Mouse (Mus musculus) heart, adult 9 months (tissue): Measurements from ENCODE around the gene Mief2.

Source experiments
- DNase-seq, 2 experiments: peaks; one replicate each; pipeline ENCODE4 v3.0.0; 2022; ENCODE audit warnings: low spot score in 2 of 2

The Mief2 gene

GRCm38 (mm10) chr11:60728260-60728761, at the start of gene Mief2:
Gene Mief2 (plus strand): TSS chr11:60728398.
- DNase-seq: peak; percentile 96

DNA sequence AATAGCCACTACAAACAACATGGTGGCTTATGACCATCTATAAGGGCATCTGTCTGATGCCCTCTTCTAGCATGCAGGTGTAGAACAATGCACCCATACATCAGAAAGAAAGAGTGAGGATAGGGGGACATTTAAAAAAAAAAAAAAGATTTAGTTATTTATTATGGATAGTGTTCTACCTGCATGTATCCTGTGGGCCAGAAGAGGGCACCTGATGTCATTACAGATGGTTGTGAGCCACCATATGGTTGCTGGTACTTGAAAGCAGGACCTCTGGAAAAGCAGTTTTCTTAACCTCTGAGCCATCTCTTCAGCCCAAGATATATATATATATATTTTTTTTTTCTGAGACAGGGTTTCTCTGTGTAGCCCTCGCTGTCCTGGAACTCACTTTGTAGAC, 32.0 kb upstream of the Mief2 start:
- no peak for DNase-seq

- DNase-seq: peak in 1 of 2 experiments; percentile 9
These were observed 30.6 kb upstream of the Mief2 start for GRCm38 (mm10) chr11:60697561-60697960.

- DNase-seq: peak; percentile 83 to 85
These were observed 29.2 kb upstream of the Mief2 start for GRCm38 (mm10) chr11:60698806-60699523.

- DNase-seq: peak; percentile 86 to 87
These were observed 28.6 kb upstream of the Mief2 start, which contains the start of gene Llgl1 for GRCm38 (mm10) chr11:60699524-60700075. Gene Llgl1 (plus strand): TSS chr11:60699723.

DNA sequence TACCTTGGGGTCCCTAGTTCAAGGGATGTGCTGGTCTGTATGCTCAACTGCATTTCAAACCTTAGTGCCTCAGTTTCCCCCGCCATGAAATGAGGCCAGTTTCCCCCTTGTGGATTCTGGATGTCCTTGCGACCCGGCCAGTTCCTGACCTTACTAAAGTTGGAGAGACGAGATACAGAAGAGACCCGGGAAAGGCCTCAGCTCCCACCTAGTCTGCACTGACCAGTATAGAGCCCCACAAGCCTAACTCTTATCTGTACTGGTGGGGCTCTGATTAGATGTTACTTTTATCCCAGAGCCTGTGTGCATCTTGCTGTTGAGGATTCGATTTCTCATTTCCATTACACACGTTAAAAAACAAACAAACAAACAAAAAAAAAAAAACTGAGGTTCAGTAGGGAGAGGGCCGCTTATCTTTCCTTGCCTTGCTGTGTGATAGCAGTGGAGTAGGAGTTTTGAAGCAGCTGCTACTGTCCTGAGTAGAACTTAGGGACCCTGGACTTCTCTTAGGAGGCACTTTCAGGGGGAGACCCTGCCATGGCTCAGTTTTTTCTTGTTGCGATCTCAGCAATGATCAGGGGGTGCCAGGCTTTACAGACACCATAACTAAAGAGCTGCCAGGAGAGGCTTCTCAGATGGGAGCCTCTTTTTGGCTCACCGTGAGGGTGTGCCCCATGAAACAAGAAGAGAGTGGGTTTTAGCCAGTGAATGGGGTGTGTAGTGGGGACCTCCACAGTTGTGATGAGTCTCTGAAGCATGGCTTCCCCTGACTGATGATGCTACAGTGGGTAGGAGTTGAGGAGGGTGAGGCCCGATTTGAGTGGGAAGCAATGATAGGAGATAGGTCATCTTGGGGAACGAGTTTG, 27.6 kb upstream of the Mief2 start:
- DNase-seq: no peak

DNA sequence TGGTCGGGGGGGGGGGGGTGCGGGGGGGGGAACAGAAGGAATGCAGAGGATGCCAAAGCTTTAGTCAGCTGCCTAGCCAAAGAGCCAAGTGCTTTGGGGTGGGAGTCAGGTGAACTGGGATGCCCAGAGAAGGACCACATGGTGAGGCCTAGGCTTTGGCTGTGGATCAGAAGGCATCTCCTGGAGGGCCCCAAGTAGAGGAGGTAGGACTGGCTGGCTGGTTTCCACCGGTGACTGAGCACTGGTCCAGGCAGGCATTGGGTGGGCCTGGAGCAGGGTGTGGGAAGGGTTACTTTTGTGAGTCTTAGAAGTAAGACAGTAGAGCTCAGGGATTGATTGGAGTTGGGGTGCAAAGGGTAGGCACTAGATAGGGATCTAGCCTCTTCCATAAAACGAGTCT, 26.6 kb upstream of the Mief2 start:
- no peak for DNase-seq

DNA sequence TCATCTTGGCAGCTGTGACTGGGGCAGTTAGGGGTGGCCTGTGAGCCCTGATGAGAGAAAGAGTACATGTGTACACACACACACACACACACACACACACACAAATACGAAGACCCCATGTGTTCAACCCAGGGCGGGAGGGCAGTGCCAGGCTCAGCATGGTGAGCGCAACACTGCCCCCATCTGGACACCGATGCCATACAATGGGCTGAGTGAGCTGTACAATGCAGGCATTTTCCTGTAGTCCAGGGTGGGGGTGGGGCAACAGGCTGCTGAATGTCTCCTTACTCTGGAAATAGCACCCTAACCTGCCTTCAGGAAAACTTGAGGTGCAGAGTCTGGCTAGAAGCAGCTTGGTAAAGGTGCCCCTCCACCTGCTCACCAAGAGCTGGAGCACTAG, 25.1 kb upstream of the Mief2 start:
- DNase-seq: no peak

GRCm38 (mm10) chr11:60704023-60704880, 23.9 kb upstream of the Mief2 start:
- DNase-seq: peak in 1 of 2 experiments; percentile 0

- no peak for DNase-seq
These were observed 22.9 kb upstream of the Mief2 start for GRCm38 (mm10) chr11:60705255-60705654.

DNA sequence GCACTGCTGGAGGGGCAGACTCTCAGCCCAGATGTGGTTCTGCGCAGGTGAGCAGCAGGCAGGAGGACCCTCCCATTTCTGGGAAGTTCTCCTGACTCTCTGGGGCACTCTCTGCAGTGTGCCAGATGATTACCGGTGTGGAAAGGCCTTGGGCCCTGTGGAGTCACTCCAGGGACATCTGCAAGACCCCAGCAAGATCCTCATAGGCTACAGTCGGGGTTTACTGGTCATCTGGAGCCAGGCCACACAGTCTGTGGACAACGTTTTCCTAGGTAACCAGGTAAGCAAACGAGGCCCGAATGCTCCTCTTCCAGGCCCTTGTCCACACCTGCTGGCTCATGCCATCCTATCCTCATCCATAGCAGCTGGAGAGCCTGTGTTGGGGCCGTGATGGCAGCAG, 22.1 kb upstream of the Mief2 start:
- no peak for DNase-seq

DNA sequence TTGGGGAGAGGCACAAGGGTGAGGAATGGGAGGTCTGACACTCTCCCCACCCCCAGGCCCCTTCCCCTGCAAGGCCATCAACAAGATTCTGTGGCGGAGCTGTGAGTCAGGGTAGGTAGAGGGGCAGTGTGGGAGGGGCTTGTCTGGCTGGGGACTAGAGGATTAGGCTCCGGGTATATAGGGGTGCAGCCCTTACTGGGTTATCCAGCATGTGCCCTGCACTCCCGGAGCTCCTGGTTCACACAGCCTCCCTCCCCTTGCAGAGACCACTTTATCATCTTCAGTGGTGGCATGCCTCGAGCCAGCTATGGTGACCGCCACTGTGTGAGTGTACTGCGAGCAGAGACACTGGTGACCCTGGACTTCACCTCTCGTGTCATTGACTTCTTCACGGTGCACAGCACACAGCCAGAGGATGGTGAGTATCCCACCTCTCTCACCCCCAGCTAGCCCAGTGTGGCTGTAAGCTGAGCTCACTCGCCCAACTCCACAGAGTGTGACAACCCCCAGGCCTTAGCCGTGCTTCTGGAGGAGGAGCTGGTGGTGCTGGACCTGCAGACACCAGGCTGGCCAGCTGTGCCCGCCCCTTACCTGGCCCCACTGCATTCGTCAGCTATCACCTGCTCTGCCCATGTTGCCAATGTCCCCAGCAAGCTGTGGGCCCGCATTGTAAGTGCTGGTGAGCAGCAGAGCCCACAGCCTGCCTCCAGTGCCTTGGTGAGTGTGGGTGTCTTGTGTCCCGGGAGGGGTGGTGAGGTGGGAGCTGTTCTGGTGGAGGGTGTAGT, 21.3 kb upstream of the Mief2 start:
- no peak for DNase-seq

GRCm38 (mm10) chr11:60707672-60708071, 20.5 kb upstream of the Mief2 start:
- DNase-seq: peak; percentile 94 to 95

- no peak for DNase-seq
These were observed 19.6 kb upstream of the Mief2 start for GRCm38 (mm10) chr11:60708631-60709030.

GRCm38 (mm10) chr11:60709481-60710465, 18.4 kb upstream of the Mief2 start:
- DNase-seq: no peak

DNA sequence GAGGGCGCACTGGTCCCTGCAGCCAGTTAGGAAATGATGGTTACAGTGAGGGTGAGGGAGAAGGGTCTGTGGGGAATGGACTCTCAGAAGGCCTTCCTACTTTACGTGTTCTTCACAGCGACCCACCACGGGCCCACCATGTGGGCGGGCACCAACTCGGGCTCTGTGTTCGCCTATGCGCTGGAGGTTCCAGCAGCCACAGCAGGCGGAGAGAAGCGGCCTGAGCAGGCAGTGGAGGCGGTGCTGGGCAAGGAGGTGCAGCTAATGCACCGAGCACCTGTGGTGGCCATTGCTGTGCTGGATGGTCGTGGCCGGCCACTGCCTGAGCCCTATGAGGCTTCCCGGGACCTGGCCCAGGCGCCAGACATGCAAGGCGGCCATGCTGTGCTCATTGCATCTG, 17.0 kb upstream of the Mief2 start:
- no peak for DNase-seq

GRCm38 (mm10) chr11:60712040-60712439, 16.2 kb upstream of the Mief2 start:
- no peak for DNase-seq

GRCm38 (mm10) chr11:60712639-60713255, 15.5 kb upstream of the Mief2 start:
- no peak for DNase-seq

DNA sequence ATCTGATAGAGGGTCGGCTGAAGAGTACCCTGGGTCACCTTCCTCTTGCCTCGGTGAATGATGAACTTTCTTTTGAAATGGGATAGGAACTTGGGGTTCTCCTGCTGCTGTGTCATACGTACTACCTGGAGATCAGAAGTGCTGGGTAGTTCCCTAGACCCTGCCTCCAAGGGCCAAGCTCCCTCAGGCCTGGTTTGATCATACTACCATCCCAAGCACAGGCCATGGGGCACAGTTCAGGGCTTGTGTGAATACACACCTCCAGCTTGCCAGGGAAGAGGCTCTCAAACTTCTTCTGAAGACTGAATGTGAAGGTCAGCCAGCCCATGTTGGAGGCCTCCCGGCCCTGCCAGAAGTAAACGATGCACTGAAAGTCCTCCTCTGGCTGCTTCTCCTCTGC, 12.4 kb upstream of the Mief2 start:
- no peak for DNase-seq
